Mouse (Mus musculus) olfactory bulb, adult 2 months (tissue): ENCODE results near the gene Abcb9. TPM values are rescaled to one million over a fixed set of nuclear protein-coding genes. Genes with fewer than 3 reads are reported as not detected.

Experiments used
- H3K27ac ChIP-seq: fragments of 200-500 bp; 2 replicates; pipeline ENCODE4 v1.5.1; 2012; ENCODE audit warnings: low read depth, low read length; ENCODE audit not compliant: insufficient read depth
- H3K4me1 ChIP-seq: fragments of 200-500 bp; 2 replicates; pipeline ENCODE4 v1.6.1; 2012; ENCODE audit warnings: low read length; ENCODE audit not compliant: control insufficient read depth, insufficient read depth
- H3K4me3 ChIP-seq: fragments of 200-500 bp; 2 replicates; pipeline ENCODE4 v1.5.1; 2012; ENCODE audit warnings: mild to moderate bottlenecking, low read depth, low read length, moderate library complexity; ENCODE audit not compliant: insufficient read depth
- CTCF ChIP-seq: fragments of 200-500 bp; IDR thresholded peaks from 2 replicates; pipeline ENCODE4 v1.5.1; 2012; ENCODE audit warnings: low read depth, mild to moderate bottlenecking, low read length, moderate library complexity; ENCODE audit not compliant: insufficient read depth
- POLR2A ChIP-seq: fragments of 200-500 bp; IDR thresholded peaks from 2 replicates; pipeline ENCODE4 v1.6.1; 2012; ENCODE audit warnings: mild to moderate bottlenecking, low read depth, low read length, moderate library complexity; ENCODE audit not compliant: insufficient read depth
- WGBS: fragments of 180-500 bp; shearing (Covaris S2); methylation state at CpG from one replicate; pipeline ENCODE4 v1.1.7; 2018; 5-methylcytosine and 5-hydroxymethylcytosine counted together
- polyA plus RNA-seq: library from polyadenylated mRNA; stranded (reverse); fragments of >200 nt; gene quantifications from 2 replicates; pipeline ENCODE4 v1.2.4, GENCODE M21; 2012; ENCODE audit warnings: low replicate concordance; ENCODE audit not compliant: missing spikeins, insufficient read depth, insufficient read length

Gene Abcb9
- polyA plus RNA-seq, 1 experiment, result not detected

GRCm38 (mm10) chr5:124084588-124085173 is 10.9 kb downstream of the Abcb9 start:
- Histone ChIP-seq H3K4me1 (peaks cover 31% of the 10 kb centered on the region), H3K4me3 (no peak overlapping the region), H3K27ac (peak overlapping the region; percentile 80; the same call in 1 of the 2 replicates)
- 32% methylated on average over 11 of the region's 11 CpGs for WGBS
- TF ChIP-seq POLR2A (no peak), CTCF (peak; percentile 96)

- no peak for TF ChIP-seq POLR2A
- no peak for TF ChIP-seq CTCF
- no peak overlapping the region for H3K27ac ChIP-seq
- peaks cover 35% of the 10 kb centered on the region for H3K4me1 ChIP-seq
- WGBS, result 79% methylated on average over 14 of the region's 14 CpGs
- no peak overlapping the region for H3K4me3 ChIP-seq
Observed at GRCm38 (mm10) chr5:124083850-124084587, 11.6 kb downstream of the Abcb9 start.

- no peak overlapping the region for H3K4me3 ChIP-seq
- H3K4me1 ChIP-seq, result peaks cover 38% of the 10 kb centered on the region
- no peak for TF ChIP-seq CTCF
- no peak for TF ChIP-seq POLR2A
- H3K27ac ChIP-seq, result no peak overlapping the region
- 92% methylated on average over 17 of the region's 17 CpGs for WGBS
Observed at GRCm38 (mm10) chr5:124082941-124083688, 12.5 kb downstream of the Abcb9 start.

- Histone ChIP-seq H3K4me3 (no peak overlapping the region), H3K4me1 (peaks cover 38% of the 10 kb centered on the region), H3K27ac (no peak overlapping the region)
- TF ChIP-seq CTCF, result no peak
- no peak for TF ChIP-seq POLR2A
- 83% methylated on average over 10 of the region's 10 CpGs for WGBS
Observed at GRCm38 (mm10) chr5:124082447-124082846, 13.2 kb downstream of the Abcb9 start.

- Histone ChIP-seq H3K27ac (no peak overlapping the region), H3K4me1 (peaks cover 21% of the 10 kb centered on the region), H3K4me3 (no peak overlapping the region)
- WGBS, result 96% methylated on average over 17 of the region's 17 CpGs
- TF ChIP-seq POLR2A (no peak), CTCF (no peak)
Observed at GRCm38 (mm10) chr5:124079880-124080279, 15.7 kb downstream of the Abcb9 start.

- 55% methylated on average over 9 of the region's 9 CpGs for WGBS
- TF ChIP-seq POLR2A (no peak), CTCF (no peak)
- Histone ChIP-seq H3K4me1 (peaks cover 13% of the 10 kb centered on the region; the same call in 1 of the 2 replicates), H3K4me3 (peak overlapping the region; percentile 8; the same call in 1 of the 2 replicates), H3K27ac (peak overlapping the region; percentile 53; the same call in 1 of the 2 replicates)
Observed at GRCm38 (mm10) chr5:124078794-124079416, 16.7 kb downstream of the Abcb9 start.

GRCm38 (mm10) chr5:124077856-124078460 is 17.6 kb downstream of the Abcb9 start:
- TF ChIP-seq POLR2A, result no peak
- no peak for TF ChIP-seq CTCF
- H3K4me3 ChIP-seq, result peak overlapping the region; percentile 8; the same call in 1 of the 2 replicates
- H3K27ac ChIP-seq, result no peak overlapping the region
- whole genome bisulfite sequencing, result 62% methylated on average over 6 of the region's 6 CpGs
- H3K4me1 ChIP-seq, result peaks cover 13% of the 10 kb centered on the region; the same call in 1 of the 2 replicates

GRCm38 (mm10) chr5:124077241-124077640 is 18.4 kb downstream of the Abcb9 start:
- Histone ChIP-seq H3K4me1 (peaks cover 8% of the 10 kb centered on the region; the same call in 1 of the 2 replicates), H3K4me3 (no peak overlapping the region), H3K27ac (no peak overlapping the region)
- WGBS, result 87% methylated on average over 13 of the region's 13 CpGs
- TF ChIP-seq CTCF, result no peak
